Mouse (Mus musculus) CD4-positive helper T cell, adult 2 months (primary cell): ENCODE measurements around the gene Mtx1.
"Not testable (repeated sequence)": the region's sequence is repeated elsewhere in the genome, so short reads cannot be mapped to it uniquely, and the experiment has no call there.

Source experiments
- DNase-seq: peaks from one replicate; pipeline ENCODE4 v3.0.0-alpha.2; 2012; ENCODE audit warnings: low read depth, missing footprints, low spot score

Mtx1 gene

GRCm38 (mm10) chr3:89242331-89242895 is 15.5 kb upstream of the Mtx1 start:
- DNase-seq: peak; percentile 50

- no peak for DNase-seq
Observed at GRCm38 (mm10) chr3:89238494-89238893, 11.6 kb upstream of the Mtx1 start.

GRCm38 (mm10) chr3:89237682-89238081 is 10.8 kb upstream of the Mtx1 start:
- DNase-seq: no peak

- DNase-seq: no peak
Observed at GRCm38 (mm10) chr3:89236516-89236915, 9.6 kb upstream of the Mtx1 start.

GRCm38 (mm10) chr3:89233562-89234110 is 6.7 kb upstream of the Mtx1 start:
- DNase-seq: no peak

- no peak for DNase-seq
Observed at GRCm38 (mm10) chr3:89232614-89233013, 5.7 kb upstream of the Mtx1 start.

GRCm38 (mm10) chr3:89231772-89232275 is 4.9 kb upstream of the Mtx1 start:
- no peak for DNase-seq

- peak; percentile 61 for DNase-seq
Observed at GRCm38 (mm10) chr3:89231345-89231744, 4.5 kb upstream of the Mtx1 start.

GRCm38 (mm10) chr3:89230561-89230960 is 3.7 kb upstream of the Mtx1 start:
- no peak for DNase-seq

- no peak for DNase-seq
Observed at GRCm38 (mm10) chr3:89229276-89229675, 2.4 kb upstream of the Mtx1 start.

- peak; percentile 22 for DNase-seq
Observed at GRCm38 (mm10) chr3:89228836-89229235, 1.9 kb upstream of the Mtx1 start, which contains the start of gene Muc1. Gene Muc1 (plus strand): TSS chr3:89229057.

- peak; percentile 86 for DNase-seq
Observed at GRCm38 (mm10) chr3:89228180-89228549, 1.3 kb upstream of the Mtx1 start.

GRCm38 (mm10) chr3:89227307-89228179 is 655 bp upstream of the Mtx1 start:
- peak; percentile 90 for DNase-seq

- DNase-seq: no peak
Observed at GRCm38 (mm10) chr3:89226361-89226760, 527 bp downstream of the Mtx1 start.

- no peak for DNase-seq
Observed at GRCm38 (mm10) chr3:89225918-89226317, 970 bp downstream of the Mtx1 start.

GRCm38 (mm10) chr3:89225321-89225815 is 1.5 kb downstream of the Mtx1 start:
- no peak for DNase-seq

GRCm38 (mm10) chr3:89224796-89225195 is 2.1 kb downstream of the Mtx1 start:
- DNase-seq: no peak

- no peak for DNase-seq
Observed at GRCm38 (mm10) chr3:89221167-89221566, 5.7 kb downstream of the Mtx1 start.

- DNase-seq: no peak
Observed at GRCm38 (mm10) chr3:89219546-89219945, 7.3 kb downstream of the Mtx1 start.

- no peak for DNase-seq
Observed at GRCm38 (mm10) chr3:89218271-89218670, 8.6 kb downstream of the Mtx1 start.

GRCm38 (mm10) chr3:89216407-89216806 is 10.5 kb downstream of the Mtx1 start:
- not testable (repeated sequence) for DNase-seq

GRCm38 (mm10) chr3:89215853-89216252 is 11.0 kb downstream of the Mtx1 start:
- DNase-seq: peak; percentile 88
